Mouse (Mus musculus) heart, postnatal 36 days (tissue): ENCODE data around the gene Gm9602. TPM values are rescaled to one million over a fixed set of nuclear protein-coding genes. Genes with fewer than 3 reads are reported as not detected.
"Not testable (repeated sequence)": the region's sequence is repeated elsewhere in the genome, so short reads cannot be mapped to it uniquely, and the experiment has no call there.

Source experiments
- DNase-seq, 2 experiments: peaks; one replicate each; pipeline ENCODE4 v3.0.0; 2021 to 2022
- intact Hi-C: fragments of 180-260 bp; cut with DNase I; formaldehyde crosslinking; loops from one replicate; pipeline ENCODE4 v1.15.1; 2025
- total RNA-seq, 2 experiments: library from RNA; stranded (reverse); gene quantifications; 2 replicates each; pipeline ENCODE4 v1.2.3; 2021

Gm9602 gene
- not detected for total RNA-seq

DNA sequence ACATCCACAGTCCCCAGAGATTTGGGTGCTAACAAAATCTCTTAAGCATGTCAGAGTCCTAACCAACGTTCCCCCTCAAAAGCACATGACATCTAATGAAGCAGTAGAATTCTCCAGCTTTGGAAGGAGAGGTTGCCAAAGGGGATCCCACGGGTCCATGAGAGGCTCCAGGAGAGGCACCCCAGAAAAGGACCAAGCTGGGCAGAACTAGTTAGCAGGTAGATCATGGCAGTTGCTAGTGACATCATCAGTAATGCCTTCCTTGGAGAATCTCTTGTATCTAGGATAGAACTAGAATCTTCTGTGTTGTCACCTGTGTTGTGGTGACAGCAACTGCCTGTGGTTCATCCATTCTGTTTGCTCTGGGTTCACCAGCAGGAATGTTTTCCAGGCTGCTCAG lies at the start of gene Gm9602:
Gm9602 (plus strand) TSS at position 301 of the 400 bp plus-strand sequence.
- intact Hi-C loops, DNase-seq: not testable (repeated sequence)

DNA sequence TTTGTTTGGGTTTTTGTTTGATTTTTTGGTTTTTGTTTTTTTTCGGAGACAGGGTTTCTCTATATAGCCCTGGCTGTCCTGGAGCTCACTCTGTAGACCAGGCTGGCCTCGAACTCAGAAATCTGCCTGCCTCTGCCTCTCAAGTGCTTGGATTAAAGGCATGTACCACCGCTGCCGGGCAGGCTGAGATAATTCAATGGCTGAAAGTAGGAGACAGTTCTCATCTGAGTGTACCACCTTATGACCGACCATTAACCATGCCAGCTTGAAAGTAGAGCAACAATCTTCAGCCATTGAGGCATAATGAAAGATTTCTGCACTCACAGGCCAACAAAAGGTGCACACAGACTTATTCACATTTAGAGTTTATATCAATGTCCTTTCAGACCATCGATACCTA lies 30.3 kb downstream of the Gm9602 start:
- DNase-seq, intact Hi-C loops: not testable (repeated sequence)

DNA sequence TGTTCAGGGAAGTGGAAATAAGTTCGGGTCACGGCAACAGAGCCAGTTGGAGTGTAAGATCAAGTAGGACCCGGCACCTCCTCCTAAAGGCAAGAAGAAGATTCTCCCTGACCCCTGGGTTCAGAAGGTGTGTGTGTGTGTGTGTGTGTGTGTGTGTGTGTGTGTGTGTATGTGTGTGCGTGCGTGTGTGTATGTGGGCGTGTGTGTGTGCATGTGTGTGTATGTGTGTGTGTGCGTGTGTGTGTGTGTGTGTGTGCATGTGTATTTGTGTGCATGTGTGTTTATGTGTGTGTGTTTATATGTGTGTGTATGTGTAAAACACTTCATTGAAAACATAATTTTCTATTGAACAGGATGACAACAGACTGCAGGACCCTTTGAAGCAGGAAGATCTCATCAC lies 45.8 kb downstream of the Gm9602 start:
- intact Hi-C loops, DNase-seq: not testable (repeated sequence)

Other genes with a start within 250 kb of the Gm9602 start
- not detected for gene Gm3047, start 220.9 kb upstream of the Gm9602 start, total RNA-seq
- gene Gm8159, start 144.0 kb upstream of the Gm9602 start, total RNA-seq: not detected
- gene Gm3239, start 112.1 kb upstream of the Gm9602 start, total RNA-seq: not detected
- not detected for gene Gm7876, start 67.1 kb upstream of the Gm9602 start, total RNA-seq
- under 1 TPM; 0.16 to 0.25 TPM for gene Gm3252, start 49.6 kb upstream of the Gm9602 start, total RNA-seq
- gene Gm3269, start 61.8 kb downstream of the Gm9602 start, total RNA-seq: not detected
- gene Gm3264, start 79.2 kb downstream of the Gm9602 start, total RNA-seq: 1 to 10 TPM in 1 of 2 experiments, not detected in 1; 3.3 TPM
- gene Gm3278, start 116.1 kb downstream of the Gm9602 start, total RNA-seq: not detected
- not detected for gene Gm8297, start 207.6 kb downstream of the Gm9602 start, total RNA-seq
- not detected for gene Gm3298, start 239.6 kb downstream of the Gm9602 start, total RNA-seq